Mouse (Mus musculus) ES-E14 (cell line): ENCODE measurements around the gene Neb. TPM values are rescaled to one million over a fixed set of nuclear protein-coding genes. Genes with fewer than 3 reads are reported as not detected.

Experiments
- DNase-seq: peaks from one replicate; pipeline ENCODE4 v3.0.0-alpha.2; 2013; ENCODE audit warnings: low read depth, low spot score
- H3K27ac ChIP-seq: 2 replicates; pipeline ENCODE4 v1.5.1; 2012; ENCODE audit warnings: low read depth, mild to moderate bottlenecking, low read length, moderate library complexity, mixed read lengths; ENCODE audit not compliant: poor library complexity, insufficient read depth, severe bottlenecking
- H3K36me3 ChIP-seq: 2 replicates; pipeline ENCODE4 v1.6.1; 2012; ENCODE audit warnings: mild to moderate bottlenecking, low read length, moderate library complexity, mixed read lengths; ENCODE audit not compliant: control insufficient read depth, poor library complexity, insufficient read depth, severe bottlenecking
- H3K4me1 ChIP-seq, 2 experiments: fragments of 150-350 bp in 1 of 2; sonication (generic) in 1 of 2; 2 replicates each; pipeline ENCODE4 v1.6.1; 2012; ENCODE audit warnings: low read length in 2 of 2, mild to moderate bottlenecking in 1 of 2, mixed read lengths in 1 of 2; ENCODE audit not compliant: control insufficient read depth in 2 of 2, insufficient read depth in 2 of 2, poor library complexity in 1 of 2
- H3K4me3 ChIP-seq, 2 experiments: fragments of 150-350 bp in 1 of 2; sonication (generic) in 1 of 2; 2 replicates each; pipeline ENCODE4 v1.5.1; 2012; ENCODE audit warnings: low read length in 2 of 2, low read depth in 1 of 2, mild to moderate bottlenecking in 1 of 2, mixed read lengths in 1 of 2; ENCODE audit not compliant: insufficient read depth in 1 of 2, poor library complexity in 1 of 2, severe bottlenecking in 1 of 2
- H3K9ac ChIP-seq: 2 replicates; pipeline ENCODE4 v1.6.1; 2012; ENCODE audit warnings: low read depth, mild to moderate bottlenecking, low read length, mixed read lengths; ENCODE audit not compliant: poor library complexity, insufficient read depth, severe bottlenecking
- H3K9me3 ChIP-seq: fragments of 150-350 bp; sonication (generic); 2 replicates; pipeline ENCODE4 v1.6.1; 2012; ENCODE audit warnings: low read depth, mild to moderate bottlenecking, low read length; ENCODE audit not compliant: control insufficient read depth, insufficient read depth
- CHD2 ChIP-seq: IDR thresholded peaks from 2 replicates; pipeline ENCODE4 v1.6.1; 2014; ENCODE audit warnings: mild to moderate bottlenecking, low read depth, low read length, inconsistent platforms
- HCFC1 ChIP-seq: IDR thresholded peaks from 2 replicates; pipeline ENCODE4 v1.6.1; 2012; ENCODE audit warnings: low read length, inconsistent platforms, borderline replicate concordance; ENCODE audit not compliant: insufficient read depth
- MAFK ChIP-seq: IDR thresholded peaks from 2 replicates; pipeline ENCODE4 v1.6.1; 2014; ENCODE audit warnings: mild to moderate bottlenecking, low read depth, low read length, inconsistent platforms; ENCODE audit not compliant: insufficient read depth
- ZC3H11A ChIP-seq: IDR thresholded peaks from 2 replicates; pipeline ENCODE4 v1.6.1; 2012; ENCODE audit warnings: low read depth, mild to moderate bottlenecking, inconsistent platforms, low read length, borderline replicate concordance
- ZNF384 ChIP-seq: IDR thresholded peaks from 2 replicates; pipeline ENCODE4 v1.6.1; 2012; ENCODE audit warnings: low read depth, low read length, inconsistent platforms
- in situ Hi-C, 2 experiments: fragments of 600-800 bp; cut with MboI; formaldehyde crosslinking; loops; one replicate each; pipeline ENCODE4 v1.15.1; 2025; ENCODE audit warnings: low sequenced_read_pairs in 2 of 2, inconsistent platforms in 1 of 2; ENCODE audit not compliant: unreplicated experiment in 2 of 2
- total RNA-seq: library from RNA; depleted of rRNA; stranded (reverse); fragments of 300-350 nt; gene quantifications from 2 replicates; pipeline ENCODE4 v1.2.3, GENCODE M21; 2012

The Neb gene
- total RNA-seq, 1 experiment = 5.1 TPM

DNA sequence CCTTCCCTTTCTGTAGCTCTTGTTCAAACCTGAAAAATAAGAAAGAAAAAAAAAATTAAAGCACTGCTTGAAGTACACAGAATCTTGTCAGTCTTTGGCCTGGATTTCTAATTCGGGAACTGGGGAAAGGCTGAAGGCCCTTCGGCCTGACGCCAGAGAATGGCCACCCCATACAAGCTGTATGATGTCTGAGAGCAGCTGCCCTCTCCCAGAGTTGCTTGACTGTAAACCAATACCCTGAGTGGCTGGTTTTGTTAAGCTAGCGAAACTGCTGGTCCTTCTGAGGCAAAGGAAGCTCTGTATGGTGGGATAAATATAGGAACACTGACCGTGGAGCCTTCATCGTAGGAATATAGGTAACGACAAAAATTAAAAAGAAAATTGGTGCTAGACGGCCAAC lies 43.2 kb downstream of the Neb start:
- DNase-seq = no peak
- in situ Hi-C loops = no loop called here
- TF ChIP-seq MAFK (no peak), ZC3H11A (no peak), HCFC1 (no peak), CHD2 (no peak)

GRCm38 (mm10) chr2:52333535-52333934 lies 44.7 kb downstream of the Neb start:
- TF ChIP-seq HCFC1 = no peak
- TF ChIP-seq ZC3H11A = no peak
- TF ChIP-seq MAFK = no peak
- TF ChIP-seq ZNF384 = no peak
- TF ChIP-seq CHD2 = no peak
- H3K27ac ChIP-seq = no peak overlapping the region
- H3K9ac ChIP-seq = no peak overlapping the region
- DNase-seq = no peak
- H3K36me3 ChIP-seq = no peaks in the 10 kb centered on the region
- in situ Hi-C loops = no loop called here
- H3K9me3 ChIP-seq = no peaks in the 10 kb centered on the region
- H3K4me1 ChIP-seq = no peaks in the 10 kb centered on the region
- H3K4me3 ChIP-seq = no peak overlapping the region

More for the DNA sequence above, 43.2 kb downstream of the Neb start:
- no peaks in the 10 kb centered on the region for H3K4me1 ChIP-seq
- H3K27ac ChIP-seq = no peak overlapping the region
- H3K9ac ChIP-seq = no peak overlapping the region
- H3K36me3 ChIP-seq = no peaks in the 10 kb centered on the region
- no peaks in the 10 kb centered on the region for H3K9me3 ChIP-seq
- no peak overlapping the region for H3K4me3 ChIP-seq

GRCm38 (mm10) chr2:52331761-52332160 lies 46.5 kb downstream of the Neb start:
- Histone ChIP-seq H3K9ac (no peak overlapping the region), H3K27ac (no peak overlapping the region), H3K9me3 (no peaks in the 10 kb centered on the region), H3K4me1 (no peaks in the 10 kb centered on the region), H3K4me3 (no peak overlapping the region), H3K36me3 (no peaks in the 10 kb centered on the region)
- in situ Hi-C loops = no loop called here
- no peak for TF ChIP-seq MAFK
- no peak for TF ChIP-seq HCFC1
- TF ChIP-seq ZC3H11A = no peak
- no peak for TF ChIP-seq ZNF384
- DNase-seq = no peak

DNA sequence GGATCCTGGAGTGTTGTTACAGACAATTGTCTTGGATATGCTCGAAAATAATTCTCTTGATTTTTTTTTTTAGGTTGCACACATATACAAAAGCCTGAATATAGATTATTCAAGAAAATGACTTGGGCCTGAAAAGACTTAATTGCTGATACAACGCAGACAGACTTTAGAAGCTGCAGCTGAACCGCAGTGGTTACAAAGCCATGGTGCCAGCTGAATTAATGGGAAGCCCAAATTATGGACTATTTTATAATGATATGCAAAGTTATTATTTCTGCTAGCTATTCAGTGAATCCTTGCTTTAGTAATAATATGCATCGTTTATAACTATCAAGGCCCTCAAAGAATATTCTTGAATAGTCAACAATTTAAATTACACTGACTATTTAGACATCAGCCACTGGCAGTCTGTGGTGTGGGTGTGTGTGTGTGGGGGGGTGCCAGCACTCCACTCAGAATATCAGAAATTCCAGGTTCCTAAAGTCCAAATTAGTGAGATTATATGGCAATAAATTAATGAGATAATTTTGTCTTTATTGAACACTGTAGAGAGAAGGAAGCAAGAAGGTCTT lies 50.9 kb downstream of the Neb start:
- Histone ChIP-seq H3K27ac (no peak overlapping the region), H3K9me3 (no peaks in the 10 kb centered on the region), H3K4me1 (no peaks in the 10 kb centered on the region), H3K4me3 (no peak overlapping the region), H3K36me3 (no peaks in the 10 kb centered on the region), H3K9ac (no peak overlapping the region)
- no peak for DNase-seq
- in situ Hi-C loops = no loop called here
- TF ChIP-seq HCFC1 (no peak), MAFK (no peak), ZC3H11A (no peak), CHD2 (no peak), ZNF384 (no peak)

- no peaks in the 10 kb centered on the region for H3K4me1 ChIP-seq
- TF ChIP-seq CHD2 (no peak), HCFC1 (no peak), MAFK (no peak), ZC3H11A (no peak), ZNF384 (no peak)
- in situ Hi-C loops = no loop called here
- H3K9ac ChIP-seq = no peak overlapping the region
- no peak for DNase-seq
- no peak overlapping the region for H3K4me3 ChIP-seq
- no peaks in the 10 kb centered on the region for H3K36me3 ChIP-seq
- H3K27ac ChIP-seq = no peak overlapping the region
- no peaks in the 10 kb centered on the region for H3K9me3 ChIP-seq
Measured at GRCm38 (mm10) chr2:52321866-52322265, 56.4 kb downstream of the Neb start.
